Mouse (Mus musculus): Measurements from ENCODE around the gene Prex1. TPM values are rescaled to one million over a fixed set of nuclear protein-coding genes. Genes with fewer than 3 reads are reported as not detected.

Gene Prex1
- polyA plus RNA-seq, 1 experiment from 2014 or later, result 11.6 TPM

DNA sequence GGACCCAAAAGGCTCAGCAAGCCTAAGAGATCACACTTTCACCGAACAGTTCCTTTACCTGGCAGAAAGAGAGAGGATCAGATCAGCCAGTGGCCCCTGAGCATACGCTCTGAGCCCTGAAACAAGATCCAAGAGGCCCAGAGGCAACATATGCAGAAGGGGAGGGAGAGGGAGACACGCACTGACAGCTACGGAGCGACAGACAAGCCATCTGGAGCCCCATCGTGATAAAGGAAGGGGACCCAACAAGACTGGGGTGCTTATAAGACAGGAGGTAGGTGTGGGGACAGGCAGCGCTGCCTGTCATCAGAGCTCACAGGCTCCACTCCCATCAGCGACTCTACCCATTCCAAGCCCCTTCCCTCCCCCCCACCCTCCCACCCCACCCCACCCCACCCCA lies 27.8 kb downstream of the Prex1 start:
- H3K27ac ChIP-seq (ENCODE audit: low read length), result no peak overlapping the region
- no peaks in the 10 kb centered on the region for H3K27me3 ChIP-seq (ENCODE audit: control insufficient read depth, insufficient read depth, low read length)
- no peak overlapping the region for H3K9ac ChIP-seq (ENCODE audit: low read length)
- H3K36me3 ChIP-seq (ENCODE audit: control insufficient read depth, insufficient read depth), result no peaks in the 10 kb centered on the region
- peaks cover 6% of the 10 kb centered on the region for H3K4me1 ChIP-seq (ENCODE audit: control insufficient read depth, insufficient read depth, low read length)
- ATAC-seq (replicated peaks; ENCODE audit: extremely low read depth, insufficient read depth, low FRiP score), result no peak
- 59% methylated on average over 8 of the region's 8 CpGs for WGBS
- H3K9me3 ChIP-seq (replicated peaks; ENCODE audit: control insufficient read depth, low read length), result no peaks in the 10 kb centered on the region
- no peak overlapping the region for H3K4me3 ChIP-seq (ENCODE audit: low read length)
- H3K4me2 ChIP-seq (ENCODE audit: low read depth, low read length), result no peak overlapping the region

DNA sequence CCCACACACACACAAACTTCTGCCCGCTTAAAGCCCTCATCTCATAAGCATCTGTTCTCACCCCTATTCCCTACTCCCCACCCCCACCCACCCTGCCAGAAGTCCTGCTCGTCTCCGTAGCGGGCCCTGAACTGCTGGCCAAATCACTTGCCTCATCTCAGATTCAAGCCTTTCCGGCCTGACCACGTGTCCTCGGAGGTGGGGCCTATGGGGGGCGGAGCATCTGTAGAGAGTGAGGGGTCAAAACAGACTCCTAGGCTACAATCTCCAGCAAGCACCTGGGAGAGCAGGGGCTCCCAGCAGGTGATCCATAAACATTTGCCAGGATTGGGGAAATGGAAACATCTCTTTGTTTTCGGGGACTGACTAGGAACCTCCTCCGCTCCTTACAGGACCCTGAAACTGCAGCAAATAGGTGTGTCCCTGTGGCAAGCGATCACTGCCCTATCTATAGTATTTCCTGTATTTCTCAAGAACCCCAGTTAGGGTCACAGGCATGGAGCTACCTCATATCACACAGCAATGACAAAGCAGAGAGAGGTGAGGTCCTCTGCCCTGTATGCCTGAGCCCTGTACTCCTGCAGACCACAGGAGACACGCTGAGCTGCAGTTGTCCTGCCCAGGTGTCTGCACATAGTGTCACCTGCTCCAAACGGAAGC lies 29.6 kb downstream of the Prex1 start:
- peaks cover 8% of the 10 kb centered on the region for H3K4me1 ChIP-seq (ENCODE audit: control insufficient read depth, insufficient read depth, low read length)
- H3K9me3 ChIP-seq (replicated peaks; ENCODE audit: control insufficient read depth, low read length), result no peaks in the 10 kb centered on the region
- WGBS, result 27% methylated on average over 13 of the region's 13 CpGs
- no peak overlapping the region for H3K4me3 ChIP-seq (ENCODE audit: low read length)
- no peaks in the 10 kb centered on the region for H3K36me3 ChIP-seq (ENCODE audit: control insufficient read depth, insufficient read depth)
- H3K27ac ChIP-seq (ENCODE audit: low read length), result no peak overlapping the region
- H3K4me2 ChIP-seq (ENCODE audit: low read depth, low read length), result no peak overlapping the region
- no peaks in the 10 kb centered on the region for H3K27me3 ChIP-seq (ENCODE audit: control insufficient read depth, insufficient read depth, low read length)
- peak overlapping the region; percentile 11; the same call in 1 of the 2 replicates for H3K9ac ChIP-seq (ENCODE audit: low read length)
- no peak for ATAC-seq (replicated peaks; ENCODE audit: extremely low read depth, insufficient read depth, low FRiP score)

DNA sequence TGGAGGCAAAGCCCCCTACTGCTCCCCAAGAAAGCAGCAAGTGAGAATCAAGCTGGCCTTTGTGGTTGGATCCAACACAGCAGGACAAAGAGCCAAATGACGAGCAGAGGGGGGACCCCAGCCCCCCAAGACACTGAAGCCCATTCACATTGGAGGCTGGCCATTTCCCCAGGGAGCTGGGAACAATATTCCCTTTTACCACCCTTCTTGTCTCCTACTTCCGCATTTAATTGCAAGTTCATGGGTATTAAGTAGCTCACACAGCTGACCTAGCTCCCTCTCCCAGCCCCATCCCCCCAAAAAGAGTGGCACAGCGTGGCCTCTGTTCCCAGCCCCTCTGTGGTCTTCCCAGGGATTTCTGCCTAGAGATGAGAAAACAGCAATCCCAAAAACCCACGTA lies 30.8 kb downstream of the Prex1 start:
- Histone ChIP-seq H3K4me3 (ENCODE audit: low read length) (no peak overlapping the region), H3K9me3 (replicated peaks; ENCODE audit: control insufficient read depth, low read length) (no peaks in the 10 kb centered on the region), H3K9ac (ENCODE audit: low read length) (no peak overlapping the region), H3K27ac (ENCODE audit: low read length) (no peak overlapping the region), H3K27me3 (ENCODE audit: control insufficient read depth, insufficient read depth, low read length) (no peaks in the 10 kb centered on the region), H3K36me3 (ENCODE audit: control insufficient read depth, insufficient read depth) (no peaks in the 10 kb centered on the region), H3K4me2 (ENCODE audit: low read depth, low read length) (no peak overlapping the region), H3K4me1 (ENCODE audit: control insufficient read depth, insufficient read depth, low read length) (peaks cover 9% of the 10 kb centered on the region)
- WGBS, result 67% methylated on average over 4 of the region's 4 CpGs
- no peak for ATAC-seq (replicated peaks; ENCODE audit: extremely low read depth, insufficient read depth, low FRiP score)

GRCm38 (mm10) chr2:166678959-166679759 lies 34.5 kb downstream of the Prex1 start:
- H3K9me3 ChIP-seq (replicated peaks; ENCODE audit: control insufficient read depth, low read length), result no peaks in the 10 kb centered on the region
- H3K27ac ChIP-seq (ENCODE audit: low read length), result no peak overlapping the region
- no peak overlapping the region for H3K9ac ChIP-seq (ENCODE audit: low read length)
- no peak overlapping the region for H3K4me2 ChIP-seq (ENCODE audit: low read depth, low read length)
- no peak for ATAC-seq (replicated peaks; ENCODE audit: extremely low read depth, insufficient read depth, low FRiP score)
- no peaks in the 10 kb centered on the region for H3K36me3 ChIP-seq (ENCODE audit: control insufficient read depth, insufficient read depth)
- H3K4me3 ChIP-seq (ENCODE audit: low read length), result no peak overlapping the region
- H3K4me1 ChIP-seq (ENCODE audit: control insufficient read depth, insufficient read depth, low read length), result peaks cover 13% of the 10 kb centered on the region
- 55% methylated on average over 13 of the region's 13 CpGs for WGBS
- no peaks in the 10 kb centered on the region for H3K27me3 ChIP-seq (ENCODE audit: control insufficient read depth, insufficient read depth, low read length)

DNA sequence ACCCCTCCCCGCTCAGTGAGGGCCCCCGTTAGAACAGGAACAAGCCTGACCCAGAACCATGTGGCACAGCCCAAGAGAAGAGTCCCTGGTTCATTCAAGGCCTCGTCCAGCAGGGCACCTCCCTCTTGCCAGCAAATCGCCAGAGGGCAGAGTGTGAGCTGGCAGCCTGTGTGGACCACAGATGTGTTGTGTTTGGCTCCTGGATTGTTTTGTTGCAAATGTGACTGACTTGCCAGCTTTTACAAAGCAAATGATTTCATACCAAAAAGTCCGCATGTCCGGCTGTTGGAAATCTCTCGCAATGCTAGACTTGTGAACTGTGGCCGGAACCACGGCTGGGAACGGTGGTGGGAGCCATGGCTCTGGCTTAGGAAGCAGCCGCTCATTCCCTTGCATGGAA lies 36.7 kb downstream of the Prex1 start:
- Histone ChIP-seq H3K4me1 (ENCODE audit: control insufficient read depth, insufficient read depth, low read length) (peaks cover 9% of the 10 kb centered on the region; the same call in 1 of the 2 replicates), H3K9me3 (replicated peaks; ENCODE audit: control insufficient read depth, low read length) (no peaks in the 10 kb centered on the region), H3K36me3 (ENCODE audit: control insufficient read depth, insufficient read depth) (no peaks in the 10 kb centered on the region), H3K27me3 (ENCODE audit: control insufficient read depth, insufficient read depth, low read length) (no peaks in the 10 kb centered on the region), H3K4me3 (ENCODE audit: low read length) (no peak overlapping the region), H3K9ac (ENCODE audit: low read length) (no peak overlapping the region), H3K4me2 (ENCODE audit: low read depth, low read length) (no peak overlapping the region), H3K27ac (ENCODE audit: low read length) (no peak overlapping the region)
- WGBS, result 86% methylated on average over 11 of the region's 11 CpGs
- ATAC-seq (replicated peaks; ENCODE audit: extremely low read depth, insufficient read depth, low FRiP score), result no peak

- no peak for ATAC-seq (replicated peaks; ENCODE audit: extremely low read depth, insufficient read depth, low FRiP score)
- Histone ChIP-seq H3K4me1 (ENCODE audit: control insufficient read depth, insufficient read depth, low read length) (peaks cover 9% of the 10 kb centered on the region; the same call in 1 of the 2 replicates), H3K9ac (ENCODE audit: low read length) (no peak overlapping the region), H3K4me2 (ENCODE audit: low read depth, low read length) (no peak overlapping the region), H3K36me3 (ENCODE audit: control insufficient read depth, insufficient read depth) (no peaks in the 10 kb centered on the region), H3K4me3 (ENCODE audit: low read length) (no peak overlapping the region), H3K27ac (ENCODE audit: low read length) (no peak overlapping the region), H3K27me3 (ENCODE audit: control insufficient read depth, insufficient read depth, low read length) (no peaks in the 10 kb centered on the region), H3K9me3 (replicated peaks; ENCODE audit: control insufficient read depth, low read length) (no peaks in the 10 kb centered on the region)
- 82% methylated on average over 14 of the region's 14 CpGs for WGBS
These were observed 37.1 kb downstream of the Prex1 start for GRCm38 (mm10) chr2:166676498-166676897.

GRCm38 (mm10) chr2:166675588-166676444 lies 37.8 kb downstream of the Prex1 start:
- peaks cover 14% of the 10 kb centered on the region; the same call in 1 of the 2 replicates for H3K4me1 ChIP-seq (ENCODE audit: control insufficient read depth, insufficient read depth, low read length)
- no peak overlapping the region for H3K9ac ChIP-seq (ENCODE audit: low read length)
- H3K4me2 ChIP-seq (ENCODE audit: low read depth, low read length), result no peak overlapping the region

DNA sequence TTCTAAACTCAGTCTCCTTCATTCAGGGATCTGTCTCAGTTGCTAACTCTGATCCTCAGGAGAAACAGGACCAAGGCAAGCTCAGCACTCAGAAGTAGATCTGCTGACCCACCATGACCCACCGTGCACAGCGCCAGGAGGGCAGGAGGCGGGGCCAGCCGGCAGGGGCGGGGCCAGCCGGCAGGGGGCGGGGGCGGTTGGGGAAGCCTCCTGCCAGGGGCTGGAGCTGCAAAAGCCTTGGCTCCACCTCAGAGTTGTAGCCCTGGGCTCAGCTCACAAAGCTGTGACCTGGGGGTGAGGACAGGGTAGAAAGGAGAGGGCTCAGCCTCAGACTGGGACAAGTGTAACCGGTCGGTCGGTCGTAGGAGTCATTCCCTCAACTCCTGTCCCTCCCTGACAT lies 38.9 kb downstream of the Prex1 start:
- 13% methylated on average over 12 of the region's 12 CpGs for WGBS
- H3K9me3 ChIP-seq (replicated peaks; ENCODE audit: control insufficient read depth, low read length), result no peaks in the 10 kb centered on the region
- no peak overlapping the region for H3K4me2 ChIP-seq (ENCODE audit: low read depth, low read length)
- H3K36me3 ChIP-seq (ENCODE audit: control insufficient read depth, insufficient read depth), result no peaks in the 10 kb centered on the region
- 0 out of 2 replicates have a peak, but pooled peaks have one; percentile 16 for ATAC-seq (replicated peaks; ENCODE audit: extremely low read depth, insufficient read depth, low FRiP score)
- no peak overlapping the region for H3K9ac ChIP-seq (ENCODE audit: low read length)
- no peak overlapping the region for H3K27ac ChIP-seq (ENCODE audit: low read length)
- no peak overlapping the region for H3K4me3 ChIP-seq (ENCODE audit: low read length)
- peaks cover 14% of the 10 kb centered on the region; the same call in 1 of the 2 replicates for H3K4me1 ChIP-seq (ENCODE audit: control insufficient read depth, insufficient read depth, low read length)
- H3K27me3 ChIP-seq (ENCODE audit: control insufficient read depth, insufficient read depth, low read length), result no peaks in the 10 kb centered on the region

More at GRCm38 (mm10) chr2:166675588-166676444, 37.8 kb downstream of the Prex1 start:
- WGBS, result 41% methylated on average over 14 of the region's 14 CpGs
- ATAC-seq (replicated peaks; ENCODE audit: extremely low read depth, insufficient read depth, low FRiP score), result no peak
- H3K36me3 ChIP-seq (ENCODE audit: control insufficient read depth, insufficient read depth), result no peaks in the 10 kb centered on the region
- H3K27ac ChIP-seq (ENCODE audit: low read length), result no peak overlapping the region
- no peak overlapping the region for H3K4me3 ChIP-seq (ENCODE audit: low read length)
- no peaks in the 10 kb centered on the region for H3K27me3 ChIP-seq (ENCODE audit: control insufficient read depth, insufficient read depth, low read length)
- H3K9me3 ChIP-seq (replicated peaks; ENCODE audit: control insufficient read depth, low read length), result no peaks in the 10 kb centered on the region
